Mouse (Mus musculus) kidney, postnatal 0 days (tissue): ENCODE results near the gene Nudt14. TPM values are rescaled to one million over a fixed set of nuclear protein-coding genes. Genes with fewer than 3 reads are reported as not detected.

Experiments used
- ATAC-seq: fragments of 200-750 bp; cut with Nextera tagmentation; replicated peaks from 2 replicates; pipeline ENCODE4 v1.8.0; 2017; ENCODE audit warnings: low read depth, moderate number of reproducible peaks, moderate TSS enrichment, moderate library complexity; ENCODE audit not compliant: low FRiP score
- DNase-seq: peaks from one replicate; pipeline ENCODE4 v3.0.0-alpha.2; 2016; ENCODE audit warnings: low spot score
- H3K27ac ChIP-seq: fragments of 300-500 bp; sonication (generic); 2 replicates; pipeline ENCODE4 v1.5.1; 2014; ENCODE audit warnings: mild to moderate bottlenecking
- H3K27me3 ChIP-seq: fragments of 300-500 bp; sonication (generic); 2 replicates; pipeline ENCODE4 v1.6.1; 2014; ENCODE audit warnings: low read length, mixed read lengths; ENCODE audit not compliant: insufficient read depth
- H3K36me3 ChIP-seq: fragments of 300-500 bp; sonication (generic); 2 replicates; pipeline ENCODE4 v1.6.1; 2014; ENCODE audit warnings: low read length, mixed read lengths; ENCODE audit not compliant: insufficient read depth
- H3K4me1 ChIP-seq: fragments of 300-500 bp; sonication (generic); replicated peaks from 2 replicates; pipeline ENCODE4 v1.6.1; 2014; ENCODE audit warnings: antibody characterized with exemption, low read length, mixed read lengths; ENCODE audit not compliant: insufficient read depth
- H3K4me2 ChIP-seq: fragments of 300-500 bp; sonication (generic); 2 replicates; pipeline ENCODE4 v1.6.1; 2014; ENCODE audit warnings: mild to moderate bottlenecking, low read length, moderate library complexity, mixed read lengths
- H3K4me3 ChIP-seq: fragments of 300-500 bp; sonication (generic); replicated peaks from 2 replicates; pipeline ENCODE4 v1.5.1; 2014; ENCODE audit warnings: low read depth, low read length
- H3K9ac ChIP-seq: fragments of 300-500 bp; sonication (generic); 2 replicates; pipeline ENCODE4 v1.6.1; 2014; ENCODE audit warnings: low read depth, low read length
- H3K9me3 ChIP-seq: fragments of 300-500 bp; sonication (generic); replicated peaks from 2 replicates; pipeline ENCODE4 v1.6.1; 2016; ENCODE audit warnings: low read length, inconsistent platforms, mixed read lengths
- CTCF ChIP-seq: IDR thresholded peaks from 2 replicates; pipeline ENCODE4 v1.5.1; 2016; ENCODE audit warnings: antibody characterized with exemption, low read depth, mild to moderate bottlenecking, moderate library complexity
- WGBS: fragments of 180-500 bp; shearing (Covaris S2); extraction: QIAGEN DNeasy Blood & Tissue Kit; methylation state at CpG from one replicate; pipeline ENCODE4 v1.1.7; 2014; 5-methylcytosine and 5-hydroxymethylcytosine counted together
- microRNA-seq: library from miRNA; unstranded; fragments of <30 nt; microRNA quantifications from one replicate; pipeline ENCODE4, GENCODE M21; 2016
- polyA plus RNA-seq: library from polyadenylated mRNA; unstranded; fragments of >200 nt; fragmentation: Nextera tagmentation; extraction: Ambion mirVana; gene quantifications from 2 replicates; pipeline ENCODE4 v1.2.1, GENCODE M21; 2015

Gene Nudt14
- polyA plus RNA-seq, 1 experiment from 2014 or later = 99.2 TPM

DNA sequence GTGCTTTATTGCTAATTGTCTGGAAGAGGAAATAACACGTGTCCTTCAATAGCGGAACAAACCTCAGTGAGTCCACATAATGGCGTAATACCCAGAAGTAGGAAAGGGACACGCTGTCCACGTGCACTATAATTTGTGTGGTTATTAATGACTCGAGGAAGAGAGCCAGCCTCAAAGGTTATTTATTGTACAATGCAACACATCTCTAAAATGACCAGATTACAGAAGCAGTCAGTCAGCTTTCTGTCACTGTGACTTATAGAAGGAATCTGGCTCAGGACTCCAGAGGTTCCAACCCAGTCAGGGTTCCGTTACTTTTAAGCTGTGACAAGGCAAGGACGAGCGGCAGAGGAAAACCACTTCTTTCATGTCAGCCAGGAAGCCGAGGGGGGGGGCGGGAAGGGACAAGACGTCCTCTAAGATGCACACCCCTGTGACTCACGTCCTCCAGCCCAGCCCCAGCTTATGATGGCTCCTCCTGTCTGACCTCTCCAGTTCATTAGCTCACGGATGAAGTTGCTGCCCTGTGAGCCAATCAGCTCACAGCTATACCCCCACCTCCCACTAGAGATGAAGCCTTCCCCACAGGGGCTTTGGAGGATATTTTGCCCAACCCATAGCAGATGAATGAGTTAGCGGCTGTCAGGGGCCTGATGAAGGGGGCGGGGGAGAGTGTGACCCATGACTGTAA, 44.3 kb downstream of the Nudt14 start:
- Histone ChIP-seq H3K9me3 (no peaks in the 10 kb centered on the region), H3K4me2 (peak overlapping the region; percentile 27; the same call in 1 of the 2 replicates), H3K4me1 (no peaks in the 10 kb centered on the region), H3K36me3 (no peaks in the 10 kb centered on the region), H3K27me3 (no peaks in the 10 kb centered on the region), H3K9ac (no peak overlapping the region), H3K27ac (no peak overlapping the region), H3K4me3 (no peak overlapping the region)
- no peak for TF ChIP-seq CTCF
- 11% methylated on average over 16 of the region's 16 CpGs for WGBS
- peak; percentile 78 for ATAC-seq
- peak; percentile 71 for DNase-seq

DNA sequence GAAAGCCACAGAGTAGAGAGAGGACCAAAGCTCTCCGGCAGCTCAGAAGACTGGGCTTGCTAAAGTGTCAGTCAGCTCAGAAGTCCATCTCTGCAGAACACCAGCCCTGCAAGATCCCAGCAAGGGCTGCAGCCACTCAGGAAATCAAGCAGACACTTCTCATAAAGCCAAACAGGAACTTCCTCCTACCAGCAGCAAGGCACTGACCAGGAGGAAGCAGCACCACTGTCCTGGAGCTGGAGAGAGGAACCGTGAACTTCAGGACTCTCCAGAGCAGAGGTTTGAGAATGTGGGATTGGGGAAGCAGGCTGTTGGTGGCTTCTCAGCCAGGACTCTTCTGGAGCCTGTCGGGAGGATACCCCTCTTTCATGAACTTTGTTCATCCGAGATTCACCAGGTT, 47.0 kb downstream of the Nudt14 start:
- no peaks in the 10 kb centered on the region for H3K9me3 ChIP-seq
- no peak overlapping the region for H3K4me2 ChIP-seq
- ATAC-seq = no peak
- no peak overlapping the region for H3K9ac ChIP-seq
- no peak overlapping the region for H3K4me3 ChIP-seq
- WGBS = 60% methylated on average over 4 of the region's 4 CpGs
- H3K36me3 ChIP-seq = no peaks in the 10 kb centered on the region
- no peak for DNase-seq
- no peaks in the 10 kb centered on the region for H3K27me3 ChIP-seq
- no peaks in the 10 kb centered on the region for H3K4me1 ChIP-seq
- TF ChIP-seq CTCF = no peak
- H3K27ac ChIP-seq = no peak overlapping the region

DNA sequence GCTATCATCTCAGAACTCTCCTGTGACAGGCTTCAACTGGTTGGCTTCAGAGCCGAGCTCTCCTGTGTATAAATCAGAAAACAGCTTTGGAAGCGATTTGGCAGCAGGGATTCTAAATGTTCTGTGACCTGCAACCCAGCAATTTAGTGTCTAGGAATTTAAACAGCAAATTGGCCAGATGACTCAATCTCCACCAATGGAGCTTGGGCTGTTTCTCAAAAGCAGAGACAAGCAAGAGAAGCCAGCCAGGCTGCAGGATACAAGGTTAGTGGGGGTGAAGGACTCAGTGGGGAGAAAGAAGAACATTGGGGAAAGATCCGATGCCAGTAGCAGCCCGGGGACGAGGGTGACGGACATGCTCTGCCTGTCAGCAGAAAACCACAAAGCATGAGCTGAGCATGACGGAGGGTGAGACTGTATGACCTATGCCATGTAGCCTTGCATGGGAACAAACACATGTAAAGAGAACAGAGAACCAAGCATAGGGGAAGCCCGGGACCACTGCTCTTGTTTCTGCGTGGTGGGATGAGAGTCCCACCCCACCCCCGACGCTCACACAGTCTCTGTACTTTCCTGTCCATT, 47.5 kb downstream of the Nudt14 start:
- no peak overlapping the region for H3K27ac ChIP-seq
- no peak overlapping the region for H3K4me2 ChIP-seq

DNA sequence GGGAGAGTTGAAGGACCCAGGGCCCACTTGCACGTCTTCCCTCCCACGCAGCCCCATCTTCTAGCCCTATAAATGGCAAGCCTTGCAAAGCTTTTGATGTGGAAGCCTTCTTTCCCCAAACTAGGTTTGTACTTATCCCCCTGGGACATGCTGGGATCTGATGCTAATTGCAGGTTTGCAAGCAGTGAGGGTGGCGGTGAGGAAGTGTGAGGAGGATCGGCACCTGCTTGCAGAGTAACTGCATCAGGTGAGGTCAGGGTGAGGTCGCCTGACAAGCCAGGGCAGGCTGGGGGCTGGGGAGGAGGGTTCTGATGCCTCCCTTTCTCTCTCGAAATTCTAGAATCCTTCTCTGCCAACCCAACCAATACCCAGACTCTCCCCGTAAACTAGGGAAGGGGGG, 56.5 kb downstream of the Nudt14 start:
- DNase-seq (no peak), ATAC-seq (no peak)
- H3K4me3 ChIP-seq = no peak overlapping the region
- H3K4me2 ChIP-seq = no peak overlapping the region
- no peaks in the 10 kb centered on the region for H3K27me3 ChIP-seq
- 38% methylated on average over 7 of the region's 7 CpGs for WGBS
- H3K27ac ChIP-seq = no peak overlapping the region
- H3K4me1 ChIP-seq = no peaks in the 10 kb centered on the region
- H3K36me3 ChIP-seq = no peaks in the 10 kb centered on the region
- H3K9ac ChIP-seq = no peak overlapping the region
- no peak for TF ChIP-seq CTCF
- no peaks in the 10 kb centered on the region for H3K9me3 ChIP-seq

More for the DNA sequence above, 47.5 kb downstream of the Nudt14 start:
- WGBS = 59% methylated on average over 11 of the region's 11 CpGs
- Histone ChIP-seq H3K36me3 (no peaks in the 10 kb centered on the region), H3K27me3 (no peaks in the 10 kb centered on the region), H3K4me3 (no peak overlapping the region), H3K9me3 (no peaks in the 10 kb centered on the region), H3K4me1 (no peaks in the 10 kb centered on the region), H3K9ac (no peak overlapping the region)
- no peak for TF ChIP-seq CTCF
- DNase-seq (no peak), ATAC-seq (no peak)

Small RNA genes lying within 50 kb of the gene (microRNA-seq; reads per million reads assigned to microRNA genes)
- not detected for gene Mir6941

Other genes with a start within 250 kb of the Nudt14 start
- 13.6 and 13.9 TPM in 2 replicates for gene Cep170b, start 221.7 kb downstream of the Nudt14 start, polyA plus RNA-seq
- gene Pld4, start 181.5 kb downstream of the Nudt14 start, polyA plus RNA-seq = 7.8 TPM in 2 replicates
- gene Ahnak2, start 139.5 kb downstream of the Nudt14 start, polyA plus RNA-seq = 0.22 and 0.50 TPM in 2 replicates
- 16.0 and 18.4 TPM in 2 replicates for gene Clba1, start 133.2 kb downstream of the Nudt14 start, polyA plus RNA-seq
- gene Cdca4, start 112.7 kb downstream of the Nudt14 start, polyA plus RNA-seq = 56.6 and 64.5 TPM in 2 replicates
- gene Gpr132, start 73.9 kb downstream of the Nudt14 start, polyA plus RNA-seq = 0.10 and 0.11 TPM in 2 replicates
- gene Jag2, start 12.3 kb downstream of the Nudt14 start, polyA plus RNA-seq = 2.4 and 2.9 TPM in 2 replicates
- gene Btbd6, start 34.4 kb upstream of the Nudt14 start, polyA plus RNA-seq = 22.8 and 24.9 TPM in 2 replicates
- 41.4 and 43.6 TPM in 2 replicates for gene Brf1, start 58.6 kb upstream of the Nudt14 start, polyA plus RNA-seq
- 7.9 and 9.5 TPM in 2 replicates for gene Pacs2, start 72.4 kb upstream of the Nudt14 start, polyA plus RNA-seq
- gene Tex22, start 132.4 kb upstream of the Nudt14 start, polyA plus RNA-seq = not detected in 2 replicates
- gene Mta1, start 156.2 kb upstream of the Nudt14 start, polyA plus RNA-seq = 11.5 and 13.2 TPM in 2 replicates
- 227 and 239 TPM in 2 replicates for gene Crip2, start 198.1 kb upstream of the Nudt14 start, polyA plus RNA-seq
- gene Crip1, start 204.2 kb upstream of the Nudt14 start, polyA plus RNA-seq = 350 and 357 TPM in 2 replicates
- 14.8 and 16.7 TPM in 2 replicates for gene Tedc1, start 214.3 kb upstream of the Nudt14 start, polyA plus RNA-seq
- 6.4 and 6.9 TPM in 2 replicates for gene Tmem121, start 243.8 kb upstream of the Nudt14 start, polyA plus RNA-seq